Mouse (Mus musculus): ENCODE data around the gene Olfr1082. TPM values are rescaled to one million over a fixed set of nuclear protein-coding genes. Genes with fewer than 3 reads are reported as not detected.
"Not testable (repeated sequence)": the region's sequence is repeated elsewhere in the genome, so short reads cannot be mapped to it uniquely, and the experiment has no call there.

Olfr1082 gene
- not detected in 2 replicates for polyA plus RNA-seq (2016; fragmentation: Nextera tagmentation; extraction: Ambion mirVana)

GRCm38 (mm10) chr2:86598866-86599265 is at the start of gene Olfr1082:
Gene Olfr1082, minus strand, starts transcription at chr2:86598966.
- H3K4me2 ChIP-seq (replicated peaks); H3K36me3 ChIP-seq; H3K4me1 ChIP-seq; H3K4me3 ChIP-seq; H3K9ac ChIP-seq (replicated peaks); H3K9me3 ChIP-seq; H3K27ac ChIP-seq (replicated peaks); H3K27me3 ChIP-seq; ATAC-seq (ENCODE audit: low FRiP score, low read depth): not testable (repeated sequence)
- 50% methylated on average over 1 of the region's 1 CpGs for WGBS

GRCm38 (mm10) chr2:86639625-86640024 is 40.9 kb upstream of the Olfr1082 start, which contains the start of gene Olfr1084:
Gene Olfr1084, minus strand, starts transcription at chr2:86639725.
- not testable (repeated sequence) for ATAC-seq (ENCODE audit: low FRiP score, low read depth); H3K36me3 ChIP-seq

GRCm38 (mm10) chr2:86558135-86558534 is 40.6 kb downstream of the Olfr1082 start, which contains the start of gene Olfr1080:
Gene Olfr1080, minus strand, starts transcription at chr2:86558235.
- H3K27me3 ChIP-seq; H3K36me3 ChIP-seq; H3K27ac ChIP-seq (replicated peaks); ATAC-seq (ENCODE audit: low FRiP score, low read depth); H3K4me3 ChIP-seq; H3K4me2 ChIP-seq (replicated peaks); H3K9me3 ChIP-seq; H3K4me1 ChIP-seq; H3K9ac ChIP-seq (replicated peaks): not testable (repeated sequence)

More at GRCm38 (mm10) chr2:86639625-86640024, 40.9 kb upstream of the Olfr1082 start, which contains the start of gene Olfr1084:
- not testable (repeated sequence) for H3K4me2 ChIP-seq (replicated peaks); H3K27me3 ChIP-seq; H3K9me3 ChIP-seq; H3K4me1 ChIP-seq; H3K9ac ChIP-seq (replicated peaks); H3K27ac ChIP-seq (replicated peaks); H3K4me3 ChIP-seq
- WGBS, result 97% methylated on average over 1 of the region's 1 CpGs

Other genes starting within 250 kb of the Olfr1082 start
- not detected in 2 replicates for gene Olfr1055, start 248.7 kb downstream of the Olfr1082 start, polyA plus RNA-seq (2016; fragmentation: Nextera tagmentation; extraction: Ambion mirVana)
- not detected in 2 replicates for gene Olfr1056, start 236.5 kb downstream of the Olfr1082 start, polyA plus RNA-seq (2016; fragmentation: Nextera tagmentation; extraction: Ambion mirVana)
- gene Olfr1057, start 220.6 kb downstream of the Olfr1082 start, polyA plus RNA-seq (2016; fragmentation: Nextera tagmentation; extraction: Ambion mirVana), result not detected in 2 replicates
- gene Olfr1058, start 210.4 kb downstream of the Olfr1082 start, polyA plus RNA-seq (2016; fragmentation: Nextera tagmentation; extraction: Ambion mirVana), result not detected in 2 replicates
- not detected in 2 replicates for gene Olfr1061, start 184.9 kb downstream of the Olfr1082 start, polyA plus RNA-seq (2016; fragmentation: Nextera tagmentation; extraction: Ambion mirVana)
- not detected in 2 replicates for gene Olfr1062, start 172.2 kb downstream of the Olfr1082 start, polyA plus RNA-seq (2016; fragmentation: Nextera tagmentation; extraction: Ambion mirVana)
- not detected in 2 replicates for gene Olfr1065, start 148.4 kb downstream of the Olfr1082 start, polyA plus RNA-seq (2016; fragmentation: Nextera tagmentation; extraction: Ambion mirVana)
- not detected in 2 replicates for gene Olfr1066, start 142.7 kb downstream of the Olfr1082 start, polyA plus RNA-seq (2016; fragmentation: Nextera tagmentation; extraction: Ambion mirVana)
- not detected in 2 replicates for gene Olfr228, start 111.6 kb downstream of the Olfr1082 start, polyA plus RNA-seq (2016; fragmentation: Nextera tagmentation; extraction: Ambion mirVana)
- gene Olfr1076, start 90.5 kb downstream of the Olfr1082 start, polyA plus RNA-seq (2016; fragmentation: Nextera tagmentation; extraction: Ambion mirVana), result not detected in 2 replicates
- not detected in 2 replicates for gene Olfr1079, start 56.5 kb downstream of the Olfr1082 start, polyA plus RNA-seq (2016; fragmentation: Nextera tagmentation; extraction: Ambion mirVana)
- not detected in 2 replicates for gene Olfr1080, start 40.7 kb downstream of the Olfr1082 start, polyA plus RNA-seq (2016; fragmentation: Nextera tagmentation; extraction: Ambion mirVana)
- not detected in 2 replicates for gene Olfr1084, start 40.8 kb upstream of the Olfr1082 start, polyA plus RNA-seq (2016; fragmentation: Nextera tagmentation; extraction: Ambion mirVana)
- not detected in 2 replicates for gene Olfr1085, start 63.1 kb upstream of the Olfr1082 start, polyA plus RNA-seq (2016; fragmentation: Nextera tagmentation; extraction: Ambion mirVana)
- gene Olfr1086, start 81.1 kb upstream of the Olfr1082 start, polyA plus RNA-seq (2016; fragmentation: Nextera tagmentation; extraction: Ambion mirVana), result not detected in 2 replicates
- not detected in 2 replicates for gene Olfr1087, start 99.4 kb upstream of the Olfr1082 start, polyA plus RNA-seq (2016; fragmentation: Nextera tagmentation; extraction: Ambion mirVana)
- not detected in 2 replicates for gene Olfr1089, start 134.7 kb upstream of the Olfr1082 start, polyA plus RNA-seq (2016; fragmentation: Nextera tagmentation; extraction: Ambion mirVana)
- not detected in 2 replicates for gene Olfr1090, start 160.0 kb upstream of the Olfr1082 start, polyA plus RNA-seq (2016; fragmentation: Nextera tagmentation; extraction: Ambion mirVana)
- not detected in 2 replicates for gene Olfr1093, start 183.5 kb upstream of the Olfr1082 start, polyA plus RNA-seq (2016; fragmentation: Nextera tagmentation; extraction: Ambion mirVana)
- gene Olfr141, start 211.1 kb upstream of the Olfr1082 start, polyA plus RNA-seq (2016; fragmentation: Nextera tagmentation; extraction: Ambion mirVana), result not detected in 2 replicates
- not detected in 2 replicates for gene Olfr1094, start 225.7 kb upstream of the Olfr1082 start, polyA plus RNA-seq (2016; fragmentation: Nextera tagmentation; extraction: Ambion mirVana)